Mouse (Mus musculus): ENCODE data around the gene Spop. TPM values are rescaled to one million over a fixed set of nuclear protein-coding genes. Genes with fewer than 3 reads are reported as not detected.

Spop gene
- polyA plus RNA-seq, 1 experiment from 2014 or later, result 146 TPM

- H3K4me2 ChIP-seq (replicated peaks; ENCODE audit: low read depth, low read length), result no peak overlapping the region
- H3K27me3 ChIP-seq (ENCODE audit: control insufficient read depth, insufficient read depth, low read length), result peaks cover 38% of the 10 kb centered on the region
- no peak for ATAC-seq (ENCODE audit: low FRiP score)
- no peak overlapping the region for H3K4me3 ChIP-seq (ENCODE audit: low read depth, low read length)
- H3K36me3 ChIP-seq (ENCODE audit: control insufficient read depth, insufficient read depth, low read length), result no peaks in the 10 kb centered on the region
- H3K9me3 ChIP-seq (ENCODE audit: control insufficient read depth, low read length), result no peaks in the 10 kb centered on the region
- no peak overlapping the region for H3K9ac ChIP-seq (ENCODE audit: low read depth, low read length)
- H3K4me1 ChIP-seq (replicated peaks; ENCODE audit: control insufficient read depth, insufficient read depth, low read length), result peaks cover 20% of the 10 kb centered on the region
- H3K27ac ChIP-seq (ENCODE audit: low read depth, low read length), result no peak overlapping the region
- WGBS, result 79% methylated on average over 6 of the region's 6 CpGs
- no peak for DNase-seq (ENCODE audit: low spot score)
These were observed 98.5 kb downstream of the Spop start for GRCm38 (mm10) chr11:95512383-95512782.

- peak; percentile 26 for ATAC-seq (ENCODE audit: low FRiP score)
- Histone ChIP-seq H3K36me3 (ENCODE audit: control insufficient read depth, insufficient read depth, low read length) (no peaks in the 10 kb centered on the region), H3K4me3 (ENCODE audit: low read depth, low read length) (peak overlapping the region; percentile 51), H3K4me2 (replicated peaks; ENCODE audit: low read depth, low read length) (peak overlapping the region; percentile 97), H3K27ac (ENCODE audit: low read depth, low read length) (no peak overlapping the region), H3K9me3 (ENCODE audit: control insufficient read depth, low read length) (no peaks in the 10 kb centered on the region), H3K4me1 (replicated peaks; ENCODE audit: control insufficient read depth, insufficient read depth, low read length) (peaks cover 20% of the 10 kb centered on the region), H3K9ac (ENCODE audit: low read depth, low read length) (peak overlapping the region; percentile 48), H3K27me3 (ENCODE audit: control insufficient read depth, insufficient read depth, low read length) (peaks cover 38% of the 10 kb centered on the region)
- WGBS, result under 1% methylated on average over 51 of the region's 66 CpGs
- DNase-seq (ENCODE audit: low spot score), result peak; percentile 54
These were observed 99.8 kb downstream of the Spop start for GRCm38 (mm10) chr11:95513461-95514297.

- DNase-seq (ENCODE audit: low spot score), result peak; percentile 79
- Histone ChIP-seq H3K4me1 (replicated peaks; ENCODE audit: control insufficient read depth, insufficient read depth, low read length) (peaks cover 20% of the 10 kb centered on the region), H3K4me2 (replicated peaks; ENCODE audit: low read depth, low read length) (peak within 1 kb of the TSS; percentile 97), H3K9ac (ENCODE audit: low read depth, low read length) (peak within 1 kb of the TSS; percentile 54), H3K4me3 (ENCODE audit: low read depth, low read length) (peak within 1 kb of the TSS; percentile 51), H3K9me3 (ENCODE audit: control insufficient read depth, low read length) (no peaks in the 10 kb centered on the region), H3K36me3 (ENCODE audit: control insufficient read depth, insufficient read depth, low read length) (no peaks in the 10 kb centered on the region), H3K27me3 (ENCODE audit: control insufficient read depth, insufficient read depth, low read length) (peaks cover 38% of the 10 kb centered on the region), H3K27ac (ENCODE audit: low read depth, low read length) (no peak within 1 kb of the TSS)
- 1% methylated on average over 46 of the region's 66 CpGs for WGBS
- peak; percentile 39; the same call in 1 of the 2 replicates for ATAC-seq (ENCODE audit: low FRiP score)
These were observed 100.5 kb downstream of the Spop start, which contains the start of gene Nxph3 for GRCm38 (mm10) chr11:95514298-95514861. TSS of gene Nxph3 (minus strand) at chr11:95514570.

GRCm38 (mm10) chr11:95515376-95516323, 101.8 kb downstream of the Spop start:
- DNase-seq (ENCODE audit: low spot score) (peak; percentile 36), ATAC-seq (ENCODE audit: low FRiP score) (no peak)
- H3K4me1 ChIP-seq (replicated peaks; ENCODE audit: control insufficient read depth, insufficient read depth, low read length), result peaks cover 20% of the 10 kb centered on the region
- H3K9me3 ChIP-seq (ENCODE audit: control insufficient read depth, low read length), result no peaks in the 10 kb centered on the region
- no peak overlapping the region for H3K9ac ChIP-seq (ENCODE audit: low read depth, low read length)
- no peak overlapping the region for H3K4me3 ChIP-seq (ENCODE audit: low read depth, low read length)
- peak overlapping the region; percentile 54 for H3K27ac ChIP-seq (ENCODE audit: low read depth, low read length)
- WGBS, result 32% methylated on average over 17 of the region's 17 CpGs
- no peaks in the 10 kb centered on the region for H3K36me3 ChIP-seq (ENCODE audit: control insufficient read depth, insufficient read depth, low read length)
- H3K4me2 ChIP-seq (replicated peaks; ENCODE audit: low read depth, low read length), result no peak overlapping the region; the same call in 1 of the 2 replicates
- H3K27me3 ChIP-seq (ENCODE audit: control insufficient read depth, insufficient read depth, low read length), result peaks cover 37% of the 10 kb centered on the region

- WGBS, result 2% methylated on average over 5 of the region's 5 CpGs
- no peak overlapping the region for H3K4me3 ChIP-seq (ENCODE audit: low read depth, low read length)
- peaks cover 20% of the 10 kb centered on the region for H3K4me1 ChIP-seq (replicated peaks; ENCODE audit: control insufficient read depth, insufficient read depth, low read length)
- H3K9ac ChIP-seq (ENCODE audit: low read depth, low read length), result no peak overlapping the region
- no peaks in the 10 kb centered on the region for H3K36me3 ChIP-seq (ENCODE audit: control insufficient read depth, insufficient read depth, low read length)
- H3K9me3 ChIP-seq (ENCODE audit: control insufficient read depth, low read length), result no peaks in the 10 kb centered on the region
- DNase-seq (ENCODE audit: low spot score), result peak; percentile 57
- no peak overlapping the region; the same call in 1 of the 2 replicates for H3K4me2 ChIP-seq (replicated peaks; ENCODE audit: low read depth, low read length)
- peak overlapping the region; percentile 54 for H3K27ac ChIP-seq (ENCODE audit: low read depth, low read length)
- no peak for ATAC-seq (ENCODE audit: low FRiP score)
- H3K27me3 ChIP-seq (ENCODE audit: control insufficient read depth, insufficient read depth, low read length), result peaks cover 36% of the 10 kb centered on the region
These were observed 102.6 kb downstream of the Spop start for GRCm38 (mm10) chr11:95516491-95516911.

GRCm38 (mm10) chr11:95517162-95517561, 103.3 kb downstream of the Spop start:
- Histone ChIP-seq H3K4me3 (ENCODE audit: low read depth, low read length) (no peak overlapping the region), H3K27me3 (ENCODE audit: control insufficient read depth, insufficient read depth, low read length) (peaks cover 36% of the 10 kb centered on the region), H3K36me3 (ENCODE audit: control insufficient read depth, insufficient read depth, low read length) (no peaks in the 10 kb centered on the region), H3K4me1 (replicated peaks; ENCODE audit: control insufficient read depth, insufficient read depth, low read length) (peaks cover 20% of the 10 kb centered on the region), H3K9me3 (ENCODE audit: control insufficient read depth, low read length) (no peaks in the 10 kb centered on the region), H3K9ac (ENCODE audit: low read depth, low read length) (no peak overlapping the region), H3K27ac (ENCODE audit: low read depth, low read length) (peak overlapping the region; percentile 27; the same call in 1 of the 2 replicates), H3K4me2 (replicated peaks; ENCODE audit: low read depth, low read length) (no peak overlapping the region)
- DNase-seq (ENCODE audit: low spot score) (no peak), ATAC-seq (ENCODE audit: low FRiP score) (no peak)
- WGBS, result 48% methylated on average over 6 of the region's 6 CpGs

- DNase-seq (ENCODE audit: low spot score) (no peak), ATAC-seq (ENCODE audit: low FRiP score) (no peak)
- 67% methylated on average over 10 of the region's 10 CpGs for WGBS
- H3K4me2 ChIP-seq (replicated peaks; ENCODE audit: low read depth, low read length), result no peak overlapping the region
- H3K9ac ChIP-seq (ENCODE audit: low read depth, low read length), result no peak overlapping the region
- peaks cover 16% of the 10 kb centered on the region for H3K27me3 ChIP-seq (ENCODE audit: control insufficient read depth, insufficient read depth, low read length)
- H3K4me1 ChIP-seq (replicated peaks; ENCODE audit: control insufficient read depth, insufficient read depth, low read length), result peaks cover 12% of the 10 kb centered on the region
- no peak overlapping the region for H3K27ac ChIP-seq (ENCODE audit: low read depth, low read length)
- no peaks in the 10 kb centered on the region for H3K9me3 ChIP-seq (ENCODE audit: control insufficient read depth, low read length)
- H3K36me3 ChIP-seq (ENCODE audit: control insufficient read depth, insufficient read depth, low read length), result no peaks in the 10 kb centered on the region
- H3K4me3 ChIP-seq (ENCODE audit: low read depth, low read length), result no peak overlapping the region
These were observed 105.4 kb downstream of the Spop start for GRCm38 (mm10) chr11:95519299-95519698.

GRCm38 (mm10) chr11:95519996-95520395, 106.1 kb downstream of the Spop start:
- DNase-seq (ENCODE audit: low spot score) (no peak), ATAC-seq (ENCODE audit: low FRiP score) (no peak)
- Histone ChIP-seq H3K36me3 (ENCODE audit: control insufficient read depth, insufficient read depth, low read length) (no peaks in the 10 kb centered on the region), H3K4me3 (ENCODE audit: low read depth, low read length) (no peak overlapping the region), H3K27ac (ENCODE audit: low read depth, low read length) (no peak overlapping the region), H3K9me3 (ENCODE audit: control insufficient read depth, low read length) (no peaks in the 10 kb centered on the region), H3K4me2 (replicated peaks; ENCODE audit: low read depth, low read length) (no peak overlapping the region), H3K9ac (ENCODE audit: low read depth, low read length) (no peak overlapping the region), H3K4me1 (replicated peaks; ENCODE audit: control insufficient read depth, insufficient read depth, low read length) (peaks cover 9% of the 10 kb centered on the region), H3K27me3 (ENCODE audit: control insufficient read depth, insufficient read depth, low read length) (peaks cover 9% of the 10 kb centered on the region)
- WGBS, result 54% methylated on average over 3 of the region's 3 CpGs

All from hindbrain, embryonic 11.5 days (tissue).